Mouse (Mus musculus): ENCODE measurements around the gene Adh4. TPM values are rescaled to one million over a fixed set of nuclear protein-coding genes. Genes with fewer than 3 reads are reported as not detected.
A peak's percentile ranks its signal among the peaks of the same experiment; 100 is the strongest.
"Not testable (repeated sequence)": the region's sequence is repeated elsewhere in the genome, so short reads cannot be mapped to it uniquely, and the experiment has no call there.

The Adh4 gene
- not detected for polyA plus RNA-seq (2017; shearing (Covaris generic))

- ATAC-seq = no peak
Observed at GRCm38 (mm10) chr3:138415121-138415690, at the start of gene Adh4. Adh4 (plus strand) TSS chr3:138415466.

- no peak for ATAC-seq
Observed at GRCm38 (mm10) chr3:138366181-138366580, 49.1 kb upstream of the Adh4 start.

GRCm38 (mm10) chr3:138369546-138369945, 45.7 kb upstream of the Adh4 start:
- ATAC-seq = no peak

- not testable (repeated sequence) for ATAC-seq
Observed at GRCm38 (mm10) chr3:138370289-138370688, 45.0 kb upstream of the Adh4 start.

- no peak for ATAC-seq
Observed at GRCm38 (mm10) chr3:138373920-138374319, 41.3 kb upstream of the Adh4 start.

- no peak for ATAC-seq
Observed at GRCm38 (mm10) chr3:138375148-138375547, 40.1 kb upstream of the Adh4 start.

GRCm38 (mm10) chr3:138381133-138381532, 34.1 kb upstream of the Adh4 start:
- ATAC-seq = no peak

- ATAC-seq = no peak
Observed at GRCm38 (mm10) chr3:138387155-138387554, 28.1 kb upstream of the Adh4 start.

GRCm38 (mm10) chr3:138404872-138405271, 10.4 kb upstream of the Adh4 start:
- ATAC-seq = no peak

- ATAC-seq = peak; percentile 54
Observed at GRCm38 (mm10) chr3:138405341-138405740, 9.9 kb upstream of the Adh4 start.

- ATAC-seq = no peak
Observed at GRCm38 (mm10) chr3:138405840-138406239, 9.4 kb upstream of the Adh4 start.

- ATAC-seq = no peak
Observed at GRCm38 (mm10) chr3:138407920-138408319, 7.3 kb upstream of the Adh4 start.

GRCm38 (mm10) chr3:138409585-138409984, 5.7 kb upstream of the Adh4 start:
- no peak for ATAC-seq

- ATAC-seq = no peak
Observed at GRCm38 (mm10) chr3:138410211-138410610, 5.1 kb upstream of the Adh4 start.

- peak; percentile 77 for ATAC-seq
Observed at GRCm38 (mm10) chr3:138419369-138419768, 4.1 kb downstream of the Adh4 start.

GRCm38 (mm10) chr3:138420385-138420784, 5.1 kb downstream of the Adh4 start:
- ATAC-seq = peak; percentile 45

GRCm38 (mm10) chr3:138423664-138424063, 8.4 kb downstream of the Adh4 start:
- peak; percentile 30 for ATAC-seq

GRCm38 (mm10) chr3:138424247-138424646, 9.0 kb downstream of the Adh4 start:
- ATAC-seq = peak; percentile 56

GRCm38 (mm10) chr3:138430360-138430976, 15.2 kb downstream of the Adh4 start:
- no peak for ATAC-seq

GRCm38 (mm10) chr3:138431835-138432234, 16.6 kb downstream of the Adh4 start:
- ATAC-seq = peak; percentile 85

- no peak for ATAC-seq
Observed at GRCm38 (mm10) chr3:138438716-138439115, 23.4 kb downstream of the Adh4 start.

- no peak for ATAC-seq
Observed at GRCm38 (mm10) chr3:138442203-138442602, 26.9 kb downstream of the Adh4 start.

GRCm38 (mm10) chr3:138442612-138443464, 27.6 kb downstream of the Adh4 start, which contains the start of gene Adh5:
Adh5 (plus strand) TSS chr3:138443093.
- peak; percentile 96 for ATAC-seq

- no peak for ATAC-seq
Observed at GRCm38 (mm10) chr3:138443465-138443771, 28.2 kb downstream of the Adh4 start.
